Mouse (Mus musculus): ENCODE measurements at regions not wholly inside any gene's neighbourhood (a gene's known extent, or its start where the extent isn't known, plus 50 kb on each side); places are given as distances from the start of the nearest gene placed in this dataset.
"Not testable (repeated sequence)": the region's sequence is repeated elsewhere in the genome, so short reads cannot be mapped to it uniquely, and the experiment has no call there.

DNA sequence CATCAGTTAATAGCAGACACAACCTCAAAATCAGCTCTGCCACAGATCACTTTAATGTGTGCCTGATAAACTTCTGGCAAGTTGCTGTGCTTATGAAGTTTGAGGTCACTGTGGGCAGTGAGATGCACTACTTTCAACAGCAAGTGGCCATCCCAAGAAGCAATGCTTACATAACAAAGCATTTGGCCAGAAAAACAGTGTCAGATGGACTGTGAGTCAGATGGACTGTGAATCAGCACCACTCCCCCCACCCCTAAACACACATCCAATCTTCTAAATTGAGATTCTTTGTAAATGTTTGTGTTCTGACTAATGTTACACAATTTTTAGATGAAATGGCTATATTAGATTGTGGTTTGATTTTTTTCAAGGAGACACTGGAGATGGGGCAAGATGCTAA is 550.7 kb downstream of the Nxph1 start:
- peak; percentile 4 for DNase-seq (ENCODE audit: low read depth)

DNA sequence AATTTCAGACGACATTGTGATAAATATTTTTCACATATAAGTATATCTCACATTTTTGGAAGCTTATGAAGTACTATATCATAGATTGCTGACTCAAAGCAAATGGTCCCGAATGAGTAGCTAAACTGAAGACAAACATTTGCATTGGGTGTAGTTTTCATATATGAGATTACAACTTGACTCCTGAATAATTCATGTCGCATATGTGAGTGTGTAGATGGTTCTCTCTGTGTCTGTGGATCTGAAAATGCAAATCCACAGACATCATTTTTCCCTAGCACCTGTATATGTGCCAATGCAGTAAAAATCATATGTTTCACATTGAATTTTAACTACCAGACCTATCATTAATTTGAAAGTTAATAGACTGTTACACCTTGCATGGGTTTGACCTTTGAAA is 586.2 kb downstream of the Nxph1 start:
- no peak for DNase-seq (ENCODE audit: low read depth)

DNA sequence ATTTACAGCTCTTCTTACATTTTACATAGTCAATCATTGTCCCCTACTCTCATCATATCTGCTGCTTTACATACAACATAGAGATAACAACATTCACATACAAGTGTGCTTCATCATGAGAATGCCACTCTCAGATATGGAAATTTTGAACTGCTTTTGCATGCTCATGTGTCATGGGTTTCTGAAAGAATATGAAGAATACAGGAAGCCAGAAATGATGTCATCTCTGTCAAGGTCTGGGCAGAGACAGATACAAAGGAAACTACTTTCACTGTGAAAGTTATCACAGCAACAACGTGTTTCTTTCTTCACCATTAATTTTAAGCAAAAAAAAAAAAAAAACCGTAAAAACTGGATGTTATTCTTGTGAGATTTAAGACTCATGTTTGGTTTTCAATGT is 590.5 kb downstream of the Nxph1 start:
- no peak for DNase-seq (ENCODE audit: low read depth)

DNA sequence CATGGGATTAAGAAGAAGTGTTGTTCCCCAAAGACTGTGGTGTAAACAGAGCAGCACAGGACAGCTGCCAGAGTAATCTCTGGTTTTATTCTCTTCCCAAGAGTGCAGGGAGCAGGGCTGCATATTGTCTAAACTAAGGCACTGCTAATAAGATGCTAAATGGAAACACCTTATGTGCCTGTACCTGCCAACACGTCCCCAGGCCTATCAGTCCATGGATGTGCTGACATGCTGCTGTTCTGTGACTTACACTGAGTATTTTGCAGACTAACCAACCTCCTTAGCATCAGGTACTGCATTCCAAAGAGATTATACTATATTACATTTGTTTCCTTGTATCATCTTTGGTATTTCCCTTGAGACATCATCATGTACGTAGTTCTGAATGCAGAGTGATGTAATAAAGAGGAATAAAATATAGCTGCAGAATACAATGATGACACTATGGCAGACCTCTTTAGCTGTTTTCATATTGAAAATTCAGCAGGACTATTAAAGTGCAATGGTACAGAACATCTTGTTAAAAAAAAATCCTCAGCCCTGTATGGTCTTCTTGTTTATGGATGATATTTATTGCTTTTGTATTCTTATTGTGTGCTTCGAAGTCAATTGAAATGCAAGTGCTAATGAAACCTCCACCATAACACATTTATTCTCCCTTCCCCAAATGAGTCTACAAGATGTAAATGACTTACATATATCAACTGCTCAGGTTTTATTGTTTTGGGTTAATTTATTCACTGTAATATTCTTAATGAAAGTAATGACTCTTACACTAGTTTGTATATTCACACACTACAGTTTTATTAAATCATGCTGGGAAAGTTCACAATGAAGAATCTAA is 602.1 kb downstream of the Nxph1 start:
- DNase-seq (ENCODE audit: low read depth): no peak

DNA sequence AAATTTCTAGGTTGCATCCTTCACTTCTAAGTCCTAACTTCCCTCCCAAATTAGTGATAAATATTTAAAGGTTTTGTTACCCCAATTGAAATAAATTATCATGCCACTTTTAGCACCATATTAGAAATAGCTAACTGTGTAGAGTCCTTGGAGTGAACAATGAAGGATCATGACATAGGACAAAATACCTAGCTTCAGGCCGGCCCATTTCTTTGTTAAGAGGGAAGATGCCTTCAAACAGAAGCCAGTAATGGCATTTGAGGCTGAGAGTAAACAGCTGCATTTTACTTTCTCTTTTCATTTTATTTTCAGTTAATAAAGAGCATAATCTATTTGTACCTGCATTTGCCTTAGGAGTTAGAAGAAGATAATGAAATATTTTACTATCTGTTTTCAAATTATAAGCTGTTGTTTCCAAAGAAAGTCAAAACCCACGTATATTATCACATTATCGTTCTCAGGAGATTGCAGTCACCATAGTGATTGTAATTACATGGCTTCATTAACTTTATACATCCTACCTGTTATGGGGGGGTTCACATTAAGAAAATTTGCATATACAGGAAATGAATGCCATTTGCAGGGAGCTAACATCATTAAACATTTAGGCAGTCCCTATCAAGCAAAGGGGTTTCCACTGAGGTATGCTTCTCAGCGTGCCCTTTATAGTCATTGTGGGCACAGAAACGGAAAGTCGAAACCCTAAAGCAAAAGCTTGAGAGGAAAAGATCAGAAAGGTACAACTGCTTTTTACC is 615.2 kb downstream of the Nxph1 start:
- no peak for DNase-seq (ENCODE audit: low read depth)

DNA sequence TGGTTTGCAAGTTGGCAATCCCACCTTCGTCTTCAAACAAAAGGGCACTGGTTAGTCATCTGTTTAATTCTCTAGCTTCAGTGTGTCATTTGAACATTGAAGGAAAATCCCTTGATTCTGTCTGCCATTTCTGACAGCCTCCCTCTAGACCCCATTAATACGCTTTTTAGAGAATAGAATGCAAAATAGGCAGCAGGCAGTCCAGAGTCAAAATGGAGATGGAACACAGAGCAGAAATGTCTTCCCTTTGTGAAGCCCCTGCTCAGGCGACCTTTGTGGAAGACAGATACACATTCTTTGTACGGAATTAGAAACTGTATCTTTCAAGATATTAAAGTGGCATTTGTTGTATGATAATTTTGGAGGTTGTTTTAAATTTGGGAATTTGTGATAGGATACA is 623.6 kb downstream of the Nxph1 start:
- no peak for DNase-seq (ENCODE audit: low read depth)

DNA sequence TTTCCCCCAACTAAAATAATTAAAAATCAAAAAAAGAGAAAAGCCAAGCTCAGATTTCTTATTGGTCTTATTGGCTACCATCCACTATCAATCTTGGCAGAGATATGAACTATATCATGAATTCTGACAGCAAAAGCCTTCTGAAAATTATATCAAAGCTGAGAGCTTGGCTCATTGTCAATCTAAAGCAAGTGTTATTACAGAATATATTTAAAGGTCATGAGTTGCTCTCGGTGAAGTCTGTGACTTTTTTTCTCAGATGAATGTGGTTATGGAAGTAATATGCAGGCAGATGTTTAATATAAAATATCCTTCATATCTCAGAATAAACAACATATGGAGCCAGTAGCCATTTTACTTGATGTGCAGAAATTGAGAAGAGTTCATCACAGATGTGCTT is 645.2 kb downstream of the Nxph1 start:
- DNase-seq (ENCODE audit: low read depth): no peak

DNA sequence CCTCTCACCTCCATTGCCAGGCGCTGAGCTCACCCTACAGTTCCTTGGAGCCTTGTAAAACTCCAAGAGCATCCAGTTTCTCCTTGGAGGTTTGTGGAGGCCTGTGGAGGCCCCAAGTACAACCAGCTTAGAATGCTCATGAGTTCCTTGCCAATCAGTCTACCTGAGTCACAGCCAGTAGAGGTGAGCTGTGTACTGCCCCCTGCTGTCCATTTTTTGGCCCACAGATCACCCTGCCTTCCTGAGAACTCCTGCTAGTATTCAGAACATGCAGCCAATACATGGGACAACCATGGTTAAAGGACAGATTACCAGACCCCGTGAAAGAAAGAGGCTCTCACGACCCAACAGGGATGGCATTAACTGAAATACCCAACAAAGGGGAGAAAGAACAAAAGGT is 651.2 kb downstream of the Nxph1 start:
- DNase-seq (ENCODE audit: low read depth): no peak

DNA sequence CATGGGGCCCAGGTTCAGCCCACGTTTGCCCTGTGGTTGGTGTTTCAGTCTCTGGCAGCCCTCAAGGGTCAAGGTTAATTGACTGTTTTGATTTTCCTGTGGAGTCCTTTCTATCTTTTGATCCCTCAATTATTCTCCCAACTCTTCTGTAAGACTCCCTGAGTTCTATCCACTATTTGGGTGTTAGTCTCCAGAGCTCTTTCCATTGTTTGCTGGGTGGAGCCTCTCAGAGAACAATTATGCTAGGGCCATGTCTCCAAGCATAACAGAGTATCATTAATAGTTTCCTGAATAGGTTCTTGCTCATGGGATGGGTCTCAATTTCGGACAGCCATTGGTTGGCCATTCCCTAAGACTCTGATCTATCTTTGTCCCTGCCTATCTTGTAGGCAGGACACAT is 685.7 kb downstream of the Nxph1 start:
- no peak for DNase-seq (ENCODE audit: low read depth)

DNA sequence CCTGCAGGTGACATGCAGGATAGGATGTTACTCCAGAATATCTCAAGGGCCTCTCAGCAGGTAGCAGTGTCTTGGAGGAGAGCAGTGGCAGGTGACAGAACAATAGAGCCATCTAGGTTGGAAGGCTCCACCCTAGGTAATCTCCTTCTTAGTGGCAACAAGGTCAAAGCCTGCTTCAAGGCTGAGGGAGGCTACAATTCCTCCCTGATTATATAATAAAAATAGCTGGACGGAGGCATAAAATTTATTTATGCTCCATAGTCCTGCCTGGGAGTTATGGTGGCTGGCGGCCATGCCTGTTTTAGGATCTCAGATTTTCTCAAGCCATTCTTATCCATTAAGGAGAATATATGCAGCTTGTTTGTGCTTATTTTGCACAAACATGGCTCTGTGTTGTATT is 695.2 kb downstream of the Nxph1 start:
- not testable (repeated sequence) for DNase-seq (ENCODE audit: low read depth)

DNA sequence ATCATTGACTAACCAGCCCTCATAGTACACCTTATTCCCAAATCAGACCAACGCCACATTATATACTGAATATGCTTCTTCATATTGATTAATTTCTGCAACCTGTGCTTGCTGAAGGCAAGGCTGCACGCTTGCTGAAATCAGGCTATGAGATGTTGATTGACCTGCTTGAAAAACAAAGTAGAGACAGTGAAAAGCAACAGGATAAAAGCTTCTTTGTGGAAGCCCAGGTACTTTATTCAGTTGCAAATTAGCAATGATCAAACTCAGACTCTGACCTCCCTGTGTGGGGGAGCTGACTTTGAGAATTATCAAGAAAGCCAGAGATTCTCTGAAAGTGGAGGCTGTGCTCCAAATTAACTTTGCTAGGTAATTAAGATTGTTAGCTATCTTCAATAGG is 695.7 kb downstream of the Nxph1 start:
- DNase-seq (ENCODE audit: low read depth): not testable (repeated sequence)

DNA sequence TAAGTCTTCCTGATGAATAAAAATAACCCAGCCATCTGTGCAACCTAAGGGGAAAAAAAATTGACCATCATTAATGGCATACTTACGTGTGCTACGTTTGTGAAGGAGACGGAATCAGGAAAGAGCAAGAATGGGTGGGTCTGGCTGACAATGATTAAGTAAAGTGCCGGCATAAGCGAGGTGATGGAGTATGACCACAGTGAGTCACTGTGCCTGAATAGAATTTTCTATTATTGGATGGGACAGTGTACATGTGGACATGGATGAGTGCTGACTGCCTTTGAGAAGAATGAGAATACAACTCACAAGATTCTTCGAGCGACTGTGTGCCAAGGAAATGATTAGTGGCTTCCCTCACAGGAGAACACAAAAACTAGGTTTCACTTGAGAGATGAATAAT is 711.4 kb downstream of the Nxph1 start:
- no peak for DNase-seq (ENCODE audit: low read depth)

DNA sequence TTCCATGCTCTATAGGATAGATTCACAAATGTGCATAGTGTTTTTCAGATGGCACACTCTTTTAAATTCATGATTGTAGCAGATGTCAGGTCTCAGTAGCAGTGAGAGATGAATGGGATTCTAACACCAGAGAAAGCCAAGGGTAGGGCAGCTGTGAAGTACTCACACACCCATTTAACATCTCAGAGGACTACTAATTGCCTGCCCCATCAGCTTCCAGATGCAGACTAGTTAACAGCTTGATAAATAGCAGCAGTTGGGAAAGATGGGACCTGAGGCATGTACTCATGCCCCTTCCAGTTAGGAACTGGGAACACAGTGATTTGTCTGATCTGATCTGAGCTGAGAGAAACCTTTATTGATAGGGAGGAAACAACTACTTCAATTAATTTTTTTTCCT is 737.0 kb downstream of the Nxph1 start:
- no peak for DNase-seq (ENCODE audit: low read depth)

DNA sequence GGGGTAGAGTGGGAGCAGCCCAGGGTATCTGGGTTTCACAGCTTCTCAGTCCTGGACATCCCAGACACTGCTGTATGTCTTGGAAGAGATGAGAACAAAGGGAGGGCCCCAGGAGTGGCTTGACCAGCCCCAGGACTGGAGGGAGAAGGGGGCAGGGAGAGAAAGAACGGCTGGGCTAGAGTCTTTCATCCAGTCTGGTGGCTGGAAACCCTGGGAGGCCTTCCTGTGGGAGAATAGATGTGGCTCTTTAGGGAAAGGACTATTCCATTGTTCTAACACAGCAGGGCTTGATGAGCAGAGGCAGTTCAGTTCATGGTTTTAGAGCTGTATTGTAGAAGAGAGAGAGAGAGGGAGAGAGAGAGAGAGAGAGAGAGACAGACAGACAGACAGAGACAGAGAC is 745.5 kb downstream of the Nxph1 start:
- DNase-seq (ENCODE audit: low read depth): no peak

DNA sequence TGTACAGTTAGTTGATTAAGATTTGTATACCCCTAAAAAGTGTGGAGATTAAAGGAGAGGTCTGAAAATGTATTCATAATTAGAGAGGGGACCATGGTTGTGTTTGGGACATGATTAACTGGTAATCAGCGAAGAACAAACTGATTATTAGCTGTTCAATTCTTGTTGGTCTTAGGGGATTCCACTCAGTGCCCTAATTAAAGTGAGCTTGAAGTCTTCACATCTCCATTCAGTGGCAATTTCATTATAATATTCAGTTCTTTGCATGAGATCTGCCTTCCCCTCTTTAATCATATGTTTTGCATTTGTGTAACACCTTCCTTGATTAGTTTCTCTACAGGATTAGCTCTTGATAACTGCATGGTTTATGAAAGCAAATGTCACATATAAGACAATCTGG is 749.5 kb downstream of the Nxph1 start:
- no peak for DNase-seq (ENCODE audit: low read depth)

DNA sequence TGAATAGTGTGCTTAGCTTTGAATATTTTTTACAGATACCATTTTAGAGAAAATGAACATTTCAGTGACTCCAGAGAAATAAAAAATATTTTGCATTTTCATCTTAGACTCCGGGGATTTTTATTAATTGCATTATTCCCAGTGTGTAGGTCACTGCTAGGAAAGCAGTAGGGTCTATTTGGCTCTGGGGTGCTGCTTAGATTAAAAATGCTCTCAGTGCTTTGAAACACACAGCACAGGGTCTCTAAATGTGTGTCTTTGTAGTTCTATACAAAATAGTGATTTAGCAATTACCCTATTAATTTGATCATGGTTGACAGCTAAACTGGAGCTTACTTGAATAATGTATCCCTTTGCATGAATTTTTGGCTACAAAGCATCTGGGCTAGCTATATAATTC is 750.0 kb downstream of the Nxph1 start:
- no peak for DNase-seq (ENCODE audit: low read depth)
